Comparison of ENCODE assay signal across 22 mouse cellular contexts in genomic region chr13:23541497-23541896, GRCm38 (mm10). TPM values are rescaled to one million over a fixed set of nuclear protein-coding genes. Genes with fewer than 3 reads are reported as not detected.
DNase-seq lines count a peak whose midpoint lies in the region; ATAC-seq and TF ChIP-seq lines count a peak whose summit lies in the region.
"Had no signal": no experiment of that assay in that cellular context is flagged by ENCODE, and none has a peak within 500 bp of the region (broad histone marks: within the 10 kb centered on the region; RNA-seq: fewer than 3 reads in every experiment).

No protein-coding gene starts in this region.

- H3K4me3 ChIP-seq in limb, embryonic 12.5 days (replicated peaks), result no peak overlapping the region
- no peak overlapping the region for H3K4me3 ChIP-seq in limb, embryonic 10.5 days
- H3K4me3 ChIP-seq in ES-E14 (ENCODE audit: insufficient read depth in 1 of 2, low read depth in 1 of 2, low read length in 2 of 2, poor library complexity in 1 of 2, severe bottlenecking in 1 of 2), result no peak overlapping the region
- peak overlapping the region; percentile 46; the same call in 1 of the 2 replicates for H3K4me3 ChIP-seq in embryonic facial prominence, embryonic 14.5 days (ENCODE audit: low read depth, low read length)
- H3K4me3 ChIP-seq in macrophage (ENCODE audit: inconsistent target), result peak overlapping the region; percentile 43; the same call in 1 of the 2 replicates
- no peak overlapping the region for H3K4me3 ChIP-seq in layer of hippocampus, adult 2 months
- no peak overlapping the region for H3K4me3 ChIP-seq in neural tube, embryonic 15.5 days (replicated peaks)

- no peaks in the 10 kb centered on the region for H3K27me3 ChIP-seq in limb, embryonic 12.5 days
- no peaks in the 10 kb centered on the region for H3K27me3 ChIP-seq in limb, embryonic 10.5 days (ENCODE audit: low read depth, poor library complexity, severe bottlenecking)
- H3K27me3 ChIP-seq in embryonic facial prominence, embryonic 14.5 days (replicated peaks; ENCODE audit: control insufficient read depth, insufficient read depth, low read length), result no peaks in the 10 kb centered on the region
- H3K27me3 ChIP-seq in neural tube, embryonic 15.5 days (replicated peaks), result no peaks in the 10 kb centered on the region
- H3K27me3 ChIP-seq: embryonic facial prominence, embryonic 15.5 days; forebrain, embryonic 13.5 days; heart, embryonic 13.5 days; neural tube, embryonic 12.5 days had no signal

- H3K9ac ChIP-seq in limb, embryonic 12.5 days (replicated peaks), result no peak overlapping the region
- H3K9ac ChIP-seq in ES-E14 (ENCODE audit: insufficient read depth, low read depth, low read length, poor library complexity, severe bottlenecking), result no peak overlapping the region
- no peak overlapping the region for H3K9ac ChIP-seq in embryonic facial prominence, embryonic 14.5 days (ENCODE audit: low read depth, low read length)
- H3K9ac ChIP-seq in neural tube, embryonic 15.5 days (replicated peaks), result no peak overlapping the region
- H3K9ac ChIP-seq: embryonic facial prominence, embryonic 15.5 days; neural tube, embryonic 12.5 days had no signal

- no peak for DNase-seq in limb, embryonic 10.5 days (ENCODE audit: low spot score)
- no peak for DNase-seq in ES-E14 (ENCODE audit: low read depth, low spot score)
- DNase-seq in embryonic facial prominence, embryonic 14.5 days (ENCODE audit: low spot score), result no peak
- DNase-seq in layer of hippocampus, adult 2 months (ENCODE audit: low spot score in 2 of 2), result no peak
- DNase-seq: adrenal gland, postnatal 14 days; cerebellum, adult 9-11 months; gastrocnemius, postnatal 10 days; heart, adult 18-20 months; kidney, adult 11 months; layer of hippocampus, postnatal 36 days; lung, adult 18-20 months; lung, postnatal 36 days had no signal

- WGBS in limb, embryonic 12.5 days, result 79% methylated on average over 3 of the region's 3 CpGs
- WGBS in limb, embryonic 10.5 days, result 93% methylated on average over 3 of the region's 3 CpGs
- 79% methylated on average over 3 of the region's 3 CpGs for WGBS in embryonic facial prominence, embryonic 14.5 days
- 60% methylated on average over 1 of the region's 3 CpGs for WGBS in macrophage (ENCODE audit: missing documents)
- WGBS in neural tube, embryonic 15.5 days, result 94% methylated on average over 3 of the region's 3 CpGs

- H3K4me2 ChIP-seq in limb, embryonic 12.5 days, result peak overlapping the region; percentile 71
- peak overlapping the region; percentile 80 for H3K4me2 ChIP-seq in embryonic facial prominence, embryonic 14.5 days (ENCODE audit: low read depth, low read length)
- H3K4me2 ChIP-seq in neural tube, embryonic 15.5 days, result no peak overlapping the region

- in situ Hi-C loops in ES-E14 (cut with MboI; ENCODE audit: low sequenced_read_pairs in 2 of 2, unreplicated experiment in 2 of 2), result loop anchor here in 1 of 2 experiments (25.0 kb wide), 1 partner anchor 1504 kb away; the partner anchor contains the start of genes Hist1h2ag, Hist1h2ah, Hist1h2bj and Hist1h2bk

- peaks cover 21% of the 10 kb centered on the region for H3K4me1 ChIP-seq in limb, embryonic 12.5 days (replicated peaks)
- H3K4me1 ChIP-seq in limb, embryonic 10.5 days, result peaks cover 25% of the 10 kb centered on the region
- H3K4me1 ChIP-seq in ES-E14 (ENCODE audit: control insufficient read depth in 2 of 2, insufficient read depth in 2 of 2, low read length in 2 of 2, poor library complexity in 1 of 2), result no peaks in the 10 kb centered on the region; a peak in 1 of 4 replicates
- 0 out of 2 replicates have a peak, but pooled peaks cover 14% of the 10 kb centered on the region for H3K4me1 ChIP-seq in embryonic facial prominence, embryonic 14.5 days (ENCODE audit: control insufficient read depth, insufficient read depth, low read length)
- peaks cover 5% of the 10 kb centered on the region for H3K4me1 ChIP-seq in neural tube, embryonic 15.5 days

- H3K27ac ChIP-seq in limb, embryonic 12.5 days, result no peak overlapping the region
- no peak overlapping the region for H3K27ac ChIP-seq in limb, embryonic 10.5 days
- H3K27ac ChIP-seq in ES-E14 (ENCODE audit: insufficient read depth, low read depth, low read length, poor library complexity, severe bottlenecking), result no peak overlapping the region
- H3K27ac ChIP-seq in embryonic facial prominence, embryonic 14.5 days (replicated peaks; ENCODE audit: low read depth, low read length), result no peak overlapping the region
- H3K27ac ChIP-seq in macrophage, result no peak overlapping the region
- no peak overlapping the region for H3K27ac ChIP-seq in layer of hippocampus, adult 2 months
- no peak overlapping the region for H3K27ac ChIP-seq in neural tube, embryonic 15.5 days (replicated peaks)
- H3K27ac ChIP-seq: kidney, postnatal 0 days; neural tube, embryonic 12.5 days had no signal

- no peak for TF ChIP-seq CTCF in layer of hippocampus, adult 2 months (conservative IDR thresholded peaks at IDR 0.05)

- ATAC-seq in limb, embryonic 12.5 days (ENCODE audit: insufficient number of reproducible peaks, insufficient read depth, low FRiP score, low TSS enrichment, low read depth), result no peak
- ATAC-seq in embryonic facial prominence, embryonic 14.5 days (ENCODE audit: low read depth), result no peak
- no peak for ATAC-seq in neural tube, embryonic 15.5 days (ENCODE audit: low FRiP score)
- ATAC-seq: activated CD4-positive, CD25-positive, alpha-beta regulatory T cell, adult 4 months; forebrain, embryonic 13.5 days; hindbrain, embryonic 16.5 days had no signal

- H3K9me3 ChIP-seq in limb, embryonic 12.5 days, result no peaks in the 10 kb centered on the region
- no peaks in the 10 kb centered on the region for H3K9me3 ChIP-seq in limb, embryonic 10.5 days (replicated peaks)
- H3K9me3 ChIP-seq in ES-E14 (ENCODE audit: control insufficient read depth, insufficient read depth, low read depth, low read length), result no peaks in the 10 kb centered on the region
- H3K9me3 ChIP-seq in embryonic facial prominence, embryonic 14.5 days (ENCODE audit: control insufficient read depth, low read length), result no peaks in the 10 kb centered on the region
- H3K9me3 ChIP-seq in neural tube, embryonic 15.5 days (replicated peaks), result no peaks in the 10 kb centered on the region
- H3K9me3 ChIP-seq: embryonic facial prominence, embryonic 15.5 days; forebrain, embryonic 13.5 days; heart, embryonic 13.5 days; neural tube, embryonic 12.5 days had no signal

- no peaks in the 10 kb centered on the region for H3K36me3 ChIP-seq in limb, embryonic 12.5 days
- H3K36me3 ChIP-seq in limb, embryonic 10.5 days, result no peaks in the 10 kb centered on the region
- H3K36me3 ChIP-seq in ES-E14 (ENCODE audit: control insufficient read depth, insufficient read depth, low read length, poor library complexity, severe bottlenecking) (no peaks in the 10 kb centered on the region), macrophage (ENCODE audit: inconsistent target) (no peaks in the 10 kb centered on the region)
- H3K36me3 ChIP-seq in embryonic facial prominence, embryonic 14.5 days (ENCODE audit: control insufficient read depth, insufficient read depth, low read length), result no peaks in the 10 kb centered on the region
- no peaks in the 10 kb centered on the region for H3K36me3 ChIP-seq in neural tube, embryonic 15.5 days
- H3K36me3 ChIP-seq: embryonic facial prominence, embryonic 15.5 days; heart, embryonic 13.5 days; neural tube, embryonic 12.5 days had no signal

- no peaks in the 10 kb centered on the region for H3K79me2 ChIP-seq in macrophage (ENCODE audit: inconsistent target)

RNA-seq across cellular contexts. Expression of gene Hist1h2bh, which starts 1.7 kb away (rescaled TPM):
- polyA plus RNA-seq in limb, embryonic 12.5 days (2016; fragmentation: Nextera tagmentation; extraction: Ambion mirVana), result 1.4 TPM in 2 replicates
- 0.56 and 0.69 TPM in 2 replicates for polyA plus RNA-seq in limb, embryonic 10.5 days (2016; fragmentation: Nextera tagmentation; extraction: Ambion mirVana)
- total RNA-seq in ES-E14 (2012; rRNA removed), result 98.5 and 146 TPM in 2 replicates
- 0.76 and 0.77 TPM in 2 replicates for polyA plus RNA-seq in embryonic facial prominence, embryonic 14.5 days (2014; fragmentation: Nextera tagmentation; extraction: Ambion mirVana)
- total RNA-seq in macrophage (2018; cell fraction: chromatin; rRNA removed), result 1 to 10 TPM in 1 of 26 experiments, under 1 TPM in 7, not detected in 18; 0.51 to 1.7 (median 0.67) TPM
- 1 to 10 TPM in 22 of 26 experiments, under 1 TPM in 4; 0.50 to 6.2 (median 1.7) TPM for total RNA-seq in macrophage (2018; cell fraction: cytosol; rRNA removed)
- 1 to 10 TPM in 3 of 26 experiments, under 1 TPM in 10, not detected in 13; 0.24 to 2.9 (median 0.72) TPM for total RNA-seq in macrophage (2018; cell fraction: nucleus; rRNA removed)
- polyA plus RNA-seq in macrophage (2018), result 0.09 to 0.34 TPM (median 0.15 TPM) in 3 replicates
- 1 to 10 TPM in 1 of 2 experiments, under 1 TPM in 1; 0.39 to 1.2 TPM for total RNA-seq in layer of hippocampus, adult 2 months (2021)
- polyA plus RNA-seq in neural tube, embryonic 15.5 days (2015; fragmentation: Nextera tagmentation; extraction: Ambion mirVana), result 0.22 and 0.51 TPM in 2 replicates

RNA-seq across cellular contexts. Expression of gene Hist1h3f, which starts 2.4 kb away (rescaled TPM):
- 2.1 and 3.2 TPM in 2 replicates for polyA plus RNA-seq in limb, embryonic 12.5 days (2016; fragmentation: Nextera tagmentation; extraction: Ambion mirVana)
- 1.3 and 1.4 TPM in 2 replicates for polyA plus RNA-seq in limb, embryonic 10.5 days (2016; fragmentation: Nextera tagmentation; extraction: Ambion mirVana)
- total RNA-seq in ES-E14 (2012; rRNA removed), result 245 and 289 TPM in 2 replicates
- 0.71 and 1.0 TPM in 2 replicates for polyA plus RNA-seq in embryonic facial prominence, embryonic 14.5 days (2014; fragmentation: Nextera tagmentation; extraction: Ambion mirVana)
- total RNA-seq in macrophage (2018; cell fraction: chromatin; rRNA removed), result 1 to 10 TPM in 12 of 26 experiments, under 1 TPM in 3, not detected in 11; 0.66 to 8.1 (median 1.7) TPM
- 10 to 100 TPM in 8 of 26 experiments, 1 to 10 TPM in 17, under 1 TPM in 1; 0.94 to 20.0 (median 7.1) TPM for total RNA-seq in macrophage (2018; cell fraction: cytosol; rRNA removed)
- 1 to 10 TPM in 13 of 26 experiments, under 1 TPM in 7, not detected in 6; 0.48 to 6.5 (median 1.5) TPM for total RNA-seq in macrophage (2018; cell fraction: nucleus; rRNA removed)
- polyA plus RNA-seq in macrophage (2018), result not detected in 3 replicates
- total RNA-seq in layer of hippocampus, adult 2 months (2021), result 10 to 100 TPM; 17.7 to 18.3 TPM
- polyA plus RNA-seq in neural tube, embryonic 15.5 days (2015; fragmentation: Nextera tagmentation; extraction: Ambion mirVana), result not detected in 2 replicates
- polyA plus RNA-seq: hindbrain, embryonic 16.5 days had no signal

RNA-seq across cellular contexts. Expression of gene Hist1h3g, which starts 6.3 kb away (rescaled TPM):
- 10.5 and 17.3 TPM in 2 replicates for polyA plus RNA-seq in limb, embryonic 12.5 days (2016; fragmentation: Nextera tagmentation; extraction: Ambion mirVana)
- polyA plus RNA-seq in limb, embryonic 10.5 days (2016; fragmentation: Nextera tagmentation; extraction: Ambion mirVana), result 4.7 and 5.3 TPM in 2 replicates
- 436 and 621 TPM in 2 replicates for total RNA-seq in ES-E14 (2012; rRNA removed)
- polyA plus RNA-seq in embryonic facial prominence, embryonic 14.5 days (2014; fragmentation: Nextera tagmentation; extraction: Ambion mirVana), result 3.7 and 4.1 TPM in 2 replicates
- total RNA-seq in macrophage (2018; cell fraction: chromatin; rRNA removed), result 1 to 10 TPM in 3 of 26 experiments, not detected in 23; 2.6 to 6.9 (median 3.0) TPM
- 10 to 100 TPM in 3 of 26 experiments, 1 to 10 TPM in 21, under 1 TPM in 2; 0.91 to 17.1 (median 3.1) TPM for total RNA-seq in macrophage (2018; cell fraction: cytosol; rRNA removed)
- 1 to 10 TPM in 3 of 26 experiments, not detected in 23; 2.4 to 9.1 (median 2.4) TPM for total RNA-seq in macrophage (2018; cell fraction: nucleus; rRNA removed)
- polyA plus RNA-seq in macrophage (2018), result not detected in 3 replicates
- total RNA-seq in layer of hippocampus, adult 2 months (2021), result 1 to 10 TPM; 3.6 to 5.5 TPM
- polyA plus RNA-seq in neural tube, embryonic 15.5 days (2015; fragmentation: Nextera tagmentation; extraction: Ambion mirVana), result 0.51 and 0.64 TPM in 2 replicates
- polyA plus RNA-seq: hindbrain, embryonic 16.5 days had no signal

RNA-seq across cellular contexts. Expression of gene Hist1h2af, which starts 7.8 kb away (rescaled TPM):
- 9.8 and 16.3 TPM in 2 replicates for polyA plus RNA-seq in limb, embryonic 12.5 days (2016; fragmentation: Nextera tagmentation; extraction: Ambion mirVana)
- 8.0 and 11.7 TPM in 2 replicates for polyA plus RNA-seq in limb, embryonic 10.5 days (2016; fragmentation: Nextera tagmentation; extraction: Ambion mirVana)
- total RNA-seq in ES-E14 (2012; rRNA removed), result 1,402 and 1,887 TPM in 2 replicates
- 5.2 and 7.0 TPM in 2 replicates for polyA plus RNA-seq in embryonic facial prominence, embryonic 14.5 days (2014; fragmentation: Nextera tagmentation; extraction: Ambion mirVana)
- 10 to 100 TPM in 2 of 26 experiments, 1 to 10 TPM in 5, not detected in 19; 3.1 to 25.0 (median 5.3) TPM for total RNA-seq in macrophage (2018; cell fraction: chromatin; rRNA removed)
- total RNA-seq in macrophage (2018; cell fraction: cytosol; rRNA removed), result 10 to 100 TPM in 15 of 26 experiments, 1 to 10 TPM in 11; 2.6 to 50.6 (median 16.0) TPM
- 10 to 100 TPM in 1 of 26 experiments, 1 to 10 TPM in 14, not detected in 11; 2.4 to 22.9 (median 4.9) TPM for total RNA-seq in macrophage (2018; cell fraction: nucleus; rRNA removed)
- polyA plus RNA-seq in macrophage (2018), result not detected in 3 replicates
- total RNA-seq in layer of hippocampus, adult 2 months (2021), result 10 to 100 TPM in 1 of 2 experiments, 1 to 10 TPM in 1; 6.9 to 12.2 TPM
- 0.77 TPM in 1 of 2 replicates, not detected in the other for polyA plus RNA-seq in neural tube, embryonic 15.5 days (2015; fragmentation: Nextera tagmentation; extraction: Ambion mirVana)
- polyA plus RNA-seq: activated CD4-positive, CD25-positive, alpha-beta regulatory T cell, adult 4 months; hindbrain, embryonic 16.5 days had no signal

RNA-seq across cellular contexts. Expression of gene Hist1h4f, which starts 10.0 kb away (rescaled TPM):
- polyA plus RNA-seq in limb, embryonic 12.5 days (2016; fragmentation: Nextera tagmentation; extraction: Ambion mirVana), result 2.7 and 3.6 TPM in 2 replicates
- 0.73 and 1.3 TPM in 2 replicates for polyA plus RNA-seq in limb, embryonic 10.5 days (2016; fragmentation: Nextera tagmentation; extraction: Ambion mirVana)
- 1,886 and 2,172 TPM in 2 replicates for total RNA-seq in ES-E14 (2012; rRNA removed)
- polyA plus RNA-seq in embryonic facial prominence, embryonic 14.5 days (2014; fragmentation: Nextera tagmentation; extraction: Ambion mirVana), result 0.84 and 0.88 TPM in 2 replicates
- 10 to 100 TPM in 10 of 26 experiments, 1 to 10 TPM in 6, not detected in 10; 3.8 to 50.3 (median 12.6) TPM for total RNA-seq in macrophage (2018; cell fraction: chromatin; rRNA removed)
- 100 to 1,000 TPM in 3 of 26 experiments, 10 to 100 TPM in 23; 10.3 to 134 (median 44.9) TPM for total RNA-seq in macrophage (2018; cell fraction: cytosol; rRNA removed)
- total RNA-seq in macrophage (2018; cell fraction: nucleus; rRNA removed), result 10 to 100 TPM in 12 of 26 experiments, 1 to 10 TPM in 12, not detected in 2; 2.3 to 63.3 (median 10.3) TPM
- not detected in 3 replicates for polyA plus RNA-seq in macrophage (2018)
- 100 to 1,000 TPM; 150 to 167 TPM for total RNA-seq in layer of hippocampus, adult 2 months (2021)
- polyA plus RNA-seq in neural tube, embryonic 15.5 days (2015; fragmentation: Nextera tagmentation; extraction: Ambion mirVana), result not detected in 2 replicates
- polyA plus RNA-seq: heart, embryonic 13.5 days; hindbrain, embryonic 16.5 days had no signal

Comparison
In these comparisons a context has a peak if more than half of its experiments do, and no peak if none do; other contexts are left out.
1. H3K4me3 ChIP-seq: peak in embryonic facial prominence, embryonic 14.5 days (single experiment) and macrophage (single experiment); none in limb, embryonic 12.5 days (single experiment), limb, embryonic 10.5 days (single experiment), ES-E14 (0 of 2), layer of hippocampus, adult 2 months (single experiment) and neural tube, embryonic 15.5 days (single experiment).